Mouse (Mus musculus) testis, adult 2 months (tissue): ENCODE results near the gene Pogz.

Experiments used
- CTCF ChIP-seq: fragments of 200-500 bp; IDR thresholded peaks from 2 replicates; pipeline ENCODE4 v1.5.1; 2012; ENCODE audit warnings: low read depth, mild to moderate bottlenecking, inconsistent platforms, low read length, moderate library complexity; ENCODE audit not compliant: control insufficient read depth, insufficient read depth, insufficient replicate concordance
- POLR2A ChIP-seq: fragments of 200-500 bp; IDR thresholded peaks from 2 replicates; pipeline ENCODE4 v1.6.1; 2012; ENCODE audit warnings: low read depth, mild to moderate bottlenecking, inconsistent platforms, low read length, moderate library complexity; ENCODE audit not compliant: control insufficient read depth

- TF ChIP-seq CTCF: no peak
- no peak for TF ChIP-seq POLR2A
Observed at GRCm38 (mm10) chr3:94894076-94894475, 56.7 kb downstream of the Pogz start.
